Mouse (Mus musculus): ENCODE data around the gene Foxl2. TPM values are rescaled to one million over a fixed set of nuclear protein-coding genes. Genes with fewer than 3 reads are reported as not detected.

Gene Foxl2
- total RNA-seq, 4 experiments from 2014 or later, result 0.52 to 1.1 (median 0.83) TPM

- no peak for DNase-seq (ENCODE audit: low spot score in 2 of 2)
Observed at GRCm38 (mm10) chr9:98961591-98962477, 6.7 kb downstream of the Foxl2 start.

GRCm38 (mm10) chr9:98962478-98963142, 7.5 kb downstream of the Foxl2 start:
- DNase-seq (ENCODE audit: low spot score in 2 of 2), result no peak

- no peak for DNase-seq (ENCODE audit: low spot score in 2 of 2)
Observed at GRCm38 (mm10) chr9:98963661-98964060, 8.6 kb downstream of the Foxl2 start.

DNA sequence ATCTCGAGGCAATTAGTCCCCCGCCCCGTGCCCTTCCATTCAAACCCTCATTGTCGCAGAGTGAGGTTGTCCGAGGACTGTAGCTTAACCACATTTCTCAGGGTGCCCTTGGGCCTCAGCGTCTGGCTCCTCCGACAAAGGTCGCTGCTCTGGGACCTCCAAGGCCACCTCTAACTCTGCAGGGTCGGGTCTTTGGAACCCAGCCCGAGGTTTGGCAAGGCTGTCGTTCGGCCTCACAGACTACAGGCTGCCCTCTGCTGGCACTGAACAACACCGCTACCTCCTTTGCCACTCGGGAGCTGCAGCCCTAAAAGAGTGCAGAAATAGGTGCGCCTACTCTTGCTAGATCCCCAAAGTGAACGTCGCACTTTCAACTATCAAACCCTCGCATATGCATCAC, 10.0 kb downstream of the Foxl2 start:
- DNase-seq (ENCODE audit: low spot score in 2 of 2), result no peak

DNA sequence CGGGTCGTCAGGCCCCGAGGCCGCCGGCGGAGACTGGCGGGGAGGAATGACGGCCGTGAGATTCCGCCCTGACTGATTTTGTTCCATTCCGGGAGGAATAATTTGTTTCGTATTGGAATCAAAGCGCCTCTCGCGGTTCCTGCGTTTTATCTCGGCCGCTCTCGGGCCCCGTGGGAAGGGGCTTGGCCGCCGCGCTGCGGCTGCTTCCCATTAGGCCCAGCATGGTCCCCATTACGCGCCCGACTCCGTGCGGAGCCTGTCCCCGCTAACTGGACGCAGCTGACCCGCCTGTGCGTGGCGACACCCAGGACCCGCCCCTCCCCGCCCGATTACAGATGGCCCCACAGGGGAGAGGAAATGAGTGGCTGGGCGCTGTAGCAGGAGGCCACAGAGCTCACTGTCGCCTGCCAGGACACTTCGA, 18.0 kb downstream of the Foxl2 start:
- no peak for DNase-seq (ENCODE audit: low spot score in 2 of 2)

DNA sequence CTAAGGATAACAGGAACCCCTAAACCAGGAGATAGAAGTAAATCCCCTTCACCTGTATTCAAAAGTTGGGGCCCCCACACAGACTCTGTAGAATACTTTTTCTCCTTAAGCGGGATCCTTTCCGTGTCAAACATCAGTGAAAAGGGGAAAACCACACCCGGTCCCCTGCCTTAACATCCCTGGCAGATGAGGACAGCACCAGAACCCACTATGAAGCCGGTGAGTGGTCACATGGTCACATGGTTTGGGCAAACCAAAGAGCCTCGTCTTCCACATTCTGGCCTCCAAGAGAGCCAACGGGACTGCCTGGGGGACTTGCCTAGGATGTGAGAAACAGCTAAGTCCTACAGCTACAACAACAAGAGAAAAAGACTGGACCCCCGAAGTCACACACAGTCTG, 18.5 kb downstream of the Foxl2 start:
- DNase-seq (ENCODE audit: low spot score in 2 of 2), result no peak

- DNase-seq (ENCODE audit: low spot score in 2 of 2), result no peak
Observed at GRCm38 (mm10) chr9:98974898-98975297, 19.8 kb downstream of the Foxl2 start.

DNA sequence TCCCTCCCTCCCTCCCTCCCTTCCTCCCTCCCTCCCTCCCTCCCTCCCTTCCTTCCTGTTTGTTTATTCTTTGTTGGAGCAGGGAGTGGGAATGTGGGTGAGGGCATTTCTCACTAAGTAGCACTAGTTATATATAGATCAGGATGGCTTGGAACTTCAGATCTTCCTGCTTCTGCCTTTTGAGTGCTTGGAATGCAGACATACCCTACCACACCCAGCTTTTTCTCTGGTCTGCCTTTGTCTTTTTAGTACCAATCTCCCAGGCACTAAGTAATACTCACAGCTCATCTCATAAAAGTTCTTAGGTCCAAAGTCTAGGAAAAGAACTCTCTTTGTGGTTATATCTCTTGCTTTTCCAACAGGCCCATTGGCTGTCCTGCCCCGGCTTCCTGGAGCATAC, 21.0 kb downstream of the Foxl2 start:
- no peak for DNase-seq (ENCODE audit: low spot score in 2 of 2)

- DNase-seq (ENCODE audit: low spot score in 2 of 2), result no peak
Observed at GRCm38 (mm10) chr9:98976520-98976919, 21.4 kb downstream of the Foxl2 start.

GRCm38 (mm10) chr9:98979431-98980416, 24.6 kb downstream of the Foxl2 start:
- DNase-seq (ENCODE audit: low spot score in 2 of 2), result peak; percentile 65 to 87

GRCm38 (mm10) chr9:98985800-98986475, 30.9 kb downstream of the Foxl2 start, which contains the start of gene Faim:
Gene Faim, plus strand, starts transcription at chr9:98986373.
- DNase-seq (ENCODE audit: low spot score in 2 of 2), result peak; percentile 99 to 100

DNA sequence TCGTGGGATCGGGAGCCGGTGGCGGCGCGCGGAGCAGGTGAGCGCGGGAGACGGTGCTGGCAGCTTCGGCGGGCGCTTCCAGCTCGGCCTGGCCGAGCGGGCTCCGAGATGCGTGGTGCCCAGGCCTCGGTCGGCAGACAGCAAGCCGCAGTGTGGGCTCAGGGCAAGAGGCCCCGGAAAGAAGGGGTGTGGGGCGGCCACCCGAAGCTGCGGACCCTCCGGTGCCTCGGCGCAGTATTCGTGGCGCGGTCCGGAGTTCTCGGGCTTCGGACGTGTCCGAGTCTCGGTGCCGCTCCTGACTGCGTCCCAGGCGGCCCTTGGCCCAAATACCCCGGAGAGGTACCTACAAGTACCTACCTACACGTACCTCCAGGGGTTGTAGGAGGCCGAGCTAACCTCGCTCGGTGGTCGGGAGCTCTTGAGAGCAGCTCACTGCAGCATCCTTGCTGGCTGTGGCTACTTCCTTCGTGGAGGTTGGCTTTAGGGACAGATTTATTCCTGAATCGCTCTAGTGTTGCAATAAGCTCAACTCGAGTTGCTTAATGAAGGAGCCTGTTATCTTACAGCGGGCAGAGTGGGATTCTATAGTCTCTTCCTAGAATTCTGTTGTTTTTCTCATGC, 31.5 kb downstream of the Foxl2 start:
- DNase-seq (ENCODE audit: low spot score in 2 of 2), result peak; percentile 25 to 41

DNA sequence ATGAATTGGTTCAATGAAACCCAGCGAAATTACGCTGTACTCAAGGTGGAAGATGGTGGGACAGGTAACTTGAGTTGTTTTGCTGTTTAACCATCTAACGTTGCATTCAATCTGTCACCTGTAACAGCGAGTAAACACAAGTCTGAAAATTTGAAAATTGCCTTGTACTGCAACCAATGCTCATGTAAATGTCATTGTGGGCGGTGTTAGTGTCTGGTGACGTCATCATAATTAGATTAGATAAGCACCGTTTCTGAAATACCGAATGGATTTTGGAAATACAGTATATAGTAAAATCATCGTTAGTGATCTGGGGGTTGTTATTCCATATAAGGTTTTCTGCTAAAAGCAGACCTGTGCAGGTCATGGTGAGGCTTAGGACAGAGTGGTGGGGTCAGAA, 32.0 kb downstream of the Foxl2 start:
- DNase-seq (ENCODE audit: low spot score in 2 of 2), result no peak

GRCm38 (mm10) chr9:98994103-98994502, 39.0 kb downstream of the Foxl2 start:
- no peak for DNase-seq (ENCODE audit: low spot score in 2 of 2)

- DNase-seq (ENCODE audit: low spot score in 2 of 2), result peak; percentile 54 to 63
Observed at GRCm38 (mm10) chr9:98999881-99000339, 44.8 kb downstream of the Foxl2 start.

DNA sequence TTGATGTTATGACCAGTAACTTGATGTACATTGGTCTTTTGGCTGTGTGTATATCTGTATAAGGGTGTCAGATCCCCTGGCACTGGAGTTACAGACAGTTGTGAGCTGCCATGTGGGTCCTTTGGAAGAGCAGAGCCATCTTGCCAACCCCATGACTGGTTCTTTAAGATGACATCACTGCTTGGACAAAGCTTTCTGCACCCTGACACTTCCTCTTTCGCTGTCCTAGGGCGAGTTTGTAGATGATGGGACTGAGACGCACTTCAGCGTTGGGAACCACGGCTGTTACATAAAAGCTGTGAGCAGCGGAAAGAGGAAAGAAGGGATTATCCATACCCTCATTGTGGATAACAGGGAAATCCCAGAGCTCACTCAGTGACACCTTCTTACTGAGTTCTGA, 46.2 kb downstream of the Foxl2 start:
- DNase-seq (ENCODE audit: low spot score in 2 of 2), result no peak

Data from layer of hippocampus, adult 8-10 months (tissue).